Mouse (Mus musculus): ENCODE measurements around the gene Wnt3. TPM values are rescaled to one million over a fixed set of nuclear protein-coding genes. Genes with fewer than 3 reads are reported as not detected.

The Wnt3 gene
- polyA plus RNA-seq, 1 experiment from 2014 or later = 5.1 TPM

- no peak overlapping the region for H3K4me3 ChIP-seq (ENCODE audit: low read depth, low read length)
- H3K27me3 ChIP-seq (ENCODE audit: control insufficient read depth, insufficient read depth, low read length) = no peaks in the 10 kb centered on the region
- DNase-seq (ENCODE audit: low spot score) (peak; percentile 70), ATAC-seq (ENCODE audit: insufficient number of reproducible peaks, low FRiP score, low TSS enrichment, low read depth) (no peak)
- peak overlapping the region; percentile 26; the same call in 1 of the 2 replicates for H3K4me2 ChIP-seq (ENCODE audit: low read depth, severe bottlenecking)
- no peaks in the 10 kb centered on the region for H3K36me3 ChIP-seq (ENCODE audit: control insufficient read depth, insufficient read depth, low read length)
- WGBS = 1% methylated on average over 11 of the region's 11 CpGs
- H3K4me1 ChIP-seq (ENCODE audit: control insufficient read depth, insufficient read depth, low read length) = peaks cover 4% of the 10 kb centered on the region
- H3K9ac ChIP-seq (ENCODE audit: low read length) = peak overlapping the region; percentile 1; the same call in 1 of the 2 replicates
- peak overlapping the region; percentile 64; the same call in 1 of the 2 replicates for H3K27ac ChIP-seq (replicated peaks; ENCODE audit: low read depth, low read length)
- no peaks in the 10 kb centered on the region for H3K9me3 ChIP-seq (ENCODE audit: control insufficient read depth, low read length)
Observed at GRCm38 (mm10) chr11:103840834-103841233, 66.9 kb downstream of the Wnt3 start.

GRCm38 (mm10) chr11:103848287-103848686 lies 74.3 kb downstream of the Wnt3 start:
- no peak overlapping the region for H3K4me3 ChIP-seq (ENCODE audit: low read depth, low read length)
- H3K4me1 ChIP-seq (ENCODE audit: control insufficient read depth, insufficient read depth, low read length) = no peaks in the 10 kb centered on the region; the same call in 1 of the 2 replicates
- no peaks in the 10 kb centered on the region for H3K9me3 ChIP-seq (ENCODE audit: control insufficient read depth, low read length)
- ATAC-seq (ENCODE audit: insufficient number of reproducible peaks, low FRiP score, low TSS enrichment, low read depth) (no peak), DNase-seq (ENCODE audit: low spot score) (no peak)
- WGBS = 92% methylated on average over 11 of the region's 11 CpGs
- H3K27ac ChIP-seq (replicated peaks; ENCODE audit: low read depth, low read length) = no peak overlapping the region
- no peaks in the 10 kb centered on the region for H3K27me3 ChIP-seq (ENCODE audit: control insufficient read depth, insufficient read depth, low read length)
- H3K4me2 ChIP-seq (ENCODE audit: low read depth, severe bottlenecking) = no peak overlapping the region
- H3K36me3 ChIP-seq (ENCODE audit: control insufficient read depth, insufficient read depth, low read length) = no peaks in the 10 kb centered on the region
- H3K9ac ChIP-seq (ENCODE audit: low read length) = no peak overlapping the region

- DNase-seq (ENCODE audit: low spot score) = no peak
- no peaks in the 10 kb centered on the region for H3K36me3 ChIP-seq (ENCODE audit: control insufficient read depth, insufficient read depth, low read length)
- no peaks in the 10 kb centered on the region for H3K9me3 ChIP-seq (ENCODE audit: control insufficient read depth, low read length)
- no peak overlapping the region for H3K4me2 ChIP-seq (ENCODE audit: low read depth, severe bottlenecking)
- ATAC-seq (ENCODE audit: insufficient number of reproducible peaks, low FRiP score, low TSS enrichment, low read depth) = no peak
- H3K9ac ChIP-seq (ENCODE audit: low read length) = no peak overlapping the region
- H3K4me3 ChIP-seq (ENCODE audit: low read depth, low read length) = no peak overlapping the region
- no peak overlapping the region for H3K27ac ChIP-seq (replicated peaks; ENCODE audit: low read depth, low read length)
- no peaks in the 10 kb centered on the region; the same call in 1 of the 2 replicates for H3K4me1 ChIP-seq (ENCODE audit: control insufficient read depth, insufficient read depth, low read length)
- 65% methylated on average over 16 of the region's 16 CpGs for WGBS
- no peaks in the 10 kb centered on the region for H3K27me3 ChIP-seq (ENCODE audit: control insufficient read depth, insufficient read depth, low read length)
Observed at GRCm38 (mm10) chr11:103852590-103853283, 78.8 kb downstream of the Wnt3 start.

GRCm38 (mm10) chr11:103853284-103853920 lies 79.5 kb downstream of the Wnt3 start:
- 43% methylated on average over 10 of the region's 10 CpGs for WGBS
- Histone ChIP-seq H3K27ac (replicated peaks; ENCODE audit: low read depth, low read length) (no peak overlapping the region), H3K36me3 (ENCODE audit: control insufficient read depth, insufficient read depth, low read length) (no peaks in the 10 kb centered on the region), H3K27me3 (ENCODE audit: control insufficient read depth, insufficient read depth, low read length) (no peaks in the 10 kb centered on the region), H3K4me1 (ENCODE audit: control insufficient read depth, insufficient read depth, low read length) (no peaks in the 10 kb centered on the region; the same call in 1 of the 2 replicates), H3K4me2 (ENCODE audit: low read depth, severe bottlenecking) (no peak overlapping the region), H3K4me3 (ENCODE audit: low read depth, low read length) (no peak overlapping the region), H3K9ac (ENCODE audit: low read length) (no peak overlapping the region), H3K9me3 (ENCODE audit: control insufficient read depth, low read length) (no peaks in the 10 kb centered on the region)
- DNase-seq (ENCODE audit: low spot score) = peak; percentile 26
- no peak for ATAC-seq (ENCODE audit: insufficient number of reproducible peaks, low FRiP score, low TSS enrichment, low read depth)

- no peak for ATAC-seq (ENCODE audit: insufficient number of reproducible peaks, low FRiP score, low TSS enrichment, low read depth)
- H3K4me1 ChIP-seq (ENCODE audit: control insufficient read depth, insufficient read depth, low read length) = no peaks in the 10 kb centered on the region; the same call in 1 of the 2 replicates
- H3K27ac ChIP-seq (replicated peaks; ENCODE audit: low read depth, low read length) = no peak overlapping the region
- DNase-seq (ENCODE audit: low spot score) = no peak
- H3K9me3 ChIP-seq (ENCODE audit: control insufficient read depth, low read length) = no peaks in the 10 kb centered on the region
- 54% methylated on average over 9 of the region's 9 CpGs for WGBS
- no peak overlapping the region for H3K4me2 ChIP-seq (ENCODE audit: low read depth, severe bottlenecking)
- no peak overlapping the region for H3K9ac ChIP-seq (ENCODE audit: low read length)
- no peaks in the 10 kb centered on the region for H3K27me3 ChIP-seq (ENCODE audit: control insufficient read depth, insufficient read depth, low read length)
- no peaks in the 10 kb centered on the region for H3K36me3 ChIP-seq (ENCODE audit: control insufficient read depth, insufficient read depth, low read length)
- no peak overlapping the region for H3K4me3 ChIP-seq (ENCODE audit: low read depth, low read length)
Observed at GRCm38 (mm10) chr11:103854294-103854693, 80.3 kb downstream of the Wnt3 start.

- no peak overlapping the region for H3K9ac ChIP-seq (ENCODE audit: low read length)
- H3K36me3 ChIP-seq (ENCODE audit: control insufficient read depth, insufficient read depth, low read length) = no peaks in the 10 kb centered on the region
- ATAC-seq (ENCODE audit: insufficient number of reproducible peaks, low FRiP score, low TSS enrichment, low read depth) (no peak), DNase-seq (ENCODE audit: low spot score) (no peak)
- no peaks in the 10 kb centered on the region for H3K9me3 ChIP-seq (ENCODE audit: control insufficient read depth, low read length)
- no peaks in the 10 kb centered on the region for H3K4me1 ChIP-seq (ENCODE audit: control insufficient read depth, insufficient read depth, low read length)
- WGBS = 91% methylated on average over 7 of the region's 7 CpGs
- no peak overlapping the region for H3K4me3 ChIP-seq (ENCODE audit: low read depth, low read length)
- no peak overlapping the region for H3K4me2 ChIP-seq (ENCODE audit: low read depth, severe bottlenecking)
- H3K27me3 ChIP-seq (ENCODE audit: control insufficient read depth, insufficient read depth, low read length) = no peaks in the 10 kb centered on the region
- H3K27ac ChIP-seq (replicated peaks; ENCODE audit: low read depth, low read length) = no peak overlapping the region
Observed at GRCm38 (mm10) chr11:103856641-103857040, 82.7 kb downstream of the Wnt3 start.

- ATAC-seq (ENCODE audit: insufficient number of reproducible peaks, low FRiP score, low TSS enrichment, low read depth) = no peak
- no peaks in the 10 kb centered on the region for H3K4me1 ChIP-seq (ENCODE audit: control insufficient read depth, insufficient read depth, low read length)
- H3K4me3 ChIP-seq (ENCODE audit: low read depth, low read length) = no peak overlapping the region
- no peaks in the 10 kb centered on the region for H3K36me3 ChIP-seq (ENCODE audit: control insufficient read depth, insufficient read depth, low read length)
- DNase-seq (ENCODE audit: low spot score) = no peak
- H3K4me2 ChIP-seq (ENCODE audit: low read depth, severe bottlenecking) = no peak overlapping the region
- WGBS = 67% methylated on average over 5 of the region's 5 CpGs
- H3K9me3 ChIP-seq (ENCODE audit: control insufficient read depth, low read length) = no peaks in the 10 kb centered on the region
- no peaks in the 10 kb centered on the region for H3K27me3 ChIP-seq (ENCODE audit: control insufficient read depth, insufficient read depth, low read length)
- H3K27ac ChIP-seq (replicated peaks; ENCODE audit: low read depth, low read length) = no peak overlapping the region
- H3K9ac ChIP-seq (ENCODE audit: low read length) = no peak overlapping the region
Observed at GRCm38 (mm10) chr11:103858760-103859159, 84.8 kb downstream of the Wnt3 start.

- H3K27ac ChIP-seq (replicated peaks; ENCODE audit: low read depth, low read length) = no peak overlapping the region
- no peak for ATAC-seq (ENCODE audit: insufficient number of reproducible peaks, low FRiP score, low TSS enrichment, low read depth)
- no peaks in the 10 kb centered on the region for H3K36me3 ChIP-seq (ENCODE audit: control insufficient read depth, insufficient read depth, low read length)
- WGBS = 78% methylated on average over 4 of the region's 4 CpGs
- H3K27me3 ChIP-seq (ENCODE audit: control insufficient read depth, insufficient read depth, low read length) = no peaks in the 10 kb centered on the region
- DNase-seq (ENCODE audit: low spot score) = no peak
- no peak overlapping the region for H3K4me3 ChIP-seq (ENCODE audit: low read depth, low read length)
- no peaks in the 10 kb centered on the region for H3K9me3 ChIP-seq (ENCODE audit: control insufficient read depth, low read length)
- no peak overlapping the region for H3K9ac ChIP-seq (ENCODE audit: low read length)
- no peak overlapping the region for H3K4me2 ChIP-seq (ENCODE audit: low read depth, severe bottlenecking)
- H3K4me1 ChIP-seq (ENCODE audit: control insufficient read depth, insufficient read depth, low read length) = no peaks in the 10 kb centered on the region
Observed at GRCm38 (mm10) chr11:103859933-103860610, 86.1 kb downstream of the Wnt3 start.
